Comparison of ENCODE assay signal across 10 mouse cellular contexts in genomic region chr8:19535195-19535829, GRCm38 (mm10). TPM values are rescaled to one million over a fixed set of nuclear protein-coding genes. Genes with fewer than 3 reads are reported as not detected.
DNase-seq lines count a peak whose midpoint lies in the region; ATAC-seq lines count a peak whose summit lies in the region.
"Had no signal": no experiment of that assay in that cellular context is flagged by ENCODE, and none has a peak within 500 bp of the region (broad histone marks: within the 10 kb centered on the region; RNA-seq: fewer than 3 reads in every experiment).

No protein-coding gene starts in this region.

- H3K36me3 ChIP-seq in heart, embryonic 14.5 days (ENCODE audit: control insufficient read depth, insufficient read depth, low read length): no peaks in the 10 kb centered on the region
- H3K36me3 ChIP-seq in hindbrain, embryonic 11.5 days (ENCODE audit: control insufficient read depth, insufficient read depth, low read length): no peaks in the 10 kb centered on the region
- H3K36me3 ChIP-seq in midbrain, embryonic 12.5 days: no peaks in the 10 kb centered on the region

- H3K9me3 ChIP-seq in heart, embryonic 14.5 days (ENCODE audit: control insufficient read depth, low read length): no peaks in the 10 kb centered on the region
- no peaks in the 10 kb centered on the region for H3K9me3 ChIP-seq in hindbrain, embryonic 11.5 days (ENCODE audit: control insufficient read depth, low read length)
- peaks cover 22% of the 10 kb centered on the region for H3K9me3 ChIP-seq in midbrain, embryonic 12.5 days

- intact Hi-C loops in heart, postnatal 36 days (cut with DNase I): no loop called here

- H3K4me2 ChIP-seq in heart, embryonic 14.5 days (ENCODE audit: low read length): peak overlapping the region; percentile 72
- H3K4me2 ChIP-seq in hindbrain, embryonic 11.5 days (replicated peaks; ENCODE audit: low read depth, low read length): peak overlapping the region; percentile 67
- peak overlapping the region; percentile 50 for H3K4me2 ChIP-seq in midbrain, embryonic 12.5 days (replicated peaks)

- H3K4me1 ChIP-seq in heart, embryonic 14.5 days (ENCODE audit: control insufficient read depth in 2 of 2, insufficient read depth in 2 of 2, low read length in 2 of 2): no peaks in the 10 kb centered on the region
- H3K4me1 ChIP-seq in hindbrain, embryonic 11.5 days (replicated peaks; ENCODE audit: control insufficient read depth, insufficient read depth, low read length): no peaks in the 10 kb centered on the region
- no peaks in the 10 kb centered on the region for H3K4me1 ChIP-seq in midbrain, embryonic 12.5 days

- ATAC-seq in heart, embryonic 14.5 days (ENCODE audit: insufficient number of reproducible peaks, insufficient read depth, low FRiP score, low read depth): peak; percentile 52
- peak; percentile 86 for ATAC-seq in hindbrain, embryonic 11.5 days (ENCODE audit: low FRiP score)
- peak; percentile 70 for ATAC-seq in midbrain, embryonic 12.5 days (ENCODE audit: low FRiP score, low read depth)
- no peak for ATAC-seq in erythroblast, adult 5-6 weeks (replicated peaks; ENCODE audit: low FRiP score, poor library complexity, severe bottlenecking)

- no peak overlapping the region for H3K27ac ChIP-seq in heart, embryonic 14.5 days (replicated peaks in 1 of 2; ENCODE audit: control insufficient read depth in 1 of 2, insufficient read depth in 1 of 2, low read depth in 2 of 2, low read length in 2 of 2)
- no peak overlapping the region for H3K27ac ChIP-seq in hindbrain, embryonic 11.5 days (ENCODE audit: low read depth, low read length)
- no peak overlapping the region for H3K27ac ChIP-seq in midbrain, embryonic 12.5 days (replicated peaks)

- DNase-seq in heart, postnatal 36 days: no peak
- DNase-seq in cerebellum, adult 9-11 months: peak; percentile 22
- peak; percentile 25 for DNase-seq in hindbrain, embryonic 11.5 days (ENCODE audit: low spot score)
- no peak for DNase-seq in right cerebral cortex, postnatal 14 days
- no peak for DNase-seq in gastrocnemius, postnatal 25 days

- peak overlapping the region; percentile 62 for H3K9ac ChIP-seq in heart, embryonic 14.5 days (ENCODE audit: low read length)
- peak overlapping the region; percentile 19; the same call in 1 of the 2 replicates for H3K9ac ChIP-seq in hindbrain, embryonic 11.5 days (ENCODE audit: low read depth, low read length)
- H3K9ac ChIP-seq in midbrain, embryonic 12.5 days (replicated peaks): no peak overlapping the region

- peaks cover 21% of the 10 kb centered on the region for H3K27me3 ChIP-seq in heart, embryonic 14.5 days (ENCODE audit: control insufficient read depth, insufficient read depth, low read length)
- H3K27me3 ChIP-seq in hindbrain, embryonic 11.5 days (ENCODE audit: control insufficient read depth, insufficient read depth, low read length): peaks cover 10% of the 10 kb centered on the region
- H3K27me3 ChIP-seq in midbrain, embryonic 12.5 days: peaks cover 14% of the 10 kb centered on the region

- H3K4me3 ChIP-seq in heart, embryonic 14.5 days (ENCODE audit: control insufficient read depth in 1 of 2, insufficient read depth in 1 of 2, low read depth in 1 of 2, low read length in 2 of 2): peak overlapping the region; percentile 39 to 42
- peak overlapping the region; percentile 31 for H3K4me3 ChIP-seq in hindbrain, embryonic 11.5 days (ENCODE audit: low read depth, low read length)
- H3K4me3 ChIP-seq in midbrain, embryonic 12.5 days: peak overlapping the region; percentile 35
- H3K4me3 ChIP-seq: erythroblast, embryonic 14.5 days had no signal

- WGBS in heart, embryonic 14.5 days: 5% methylated on average over 63 of the region's 75 CpGs
- WGBS in hindbrain, embryonic 11.5 days: 6% methylated on average over 52 of the region's 75 CpGs
- WGBS in midbrain, embryonic 12.5 days: 8% methylated on average over 51 of the region's 75 CpGs

RNA-seq across cellular contexts. Expression of gene Defb7, which starts 40.4 kb away (rescaled TPM):
- polyA plus RNA-seq in heart, embryonic 14.5 days (2014; fragmentation: Nextera tagmentation; extraction: Ambion mirVana): not detected in 2 replicates
- total RNA-seq in heart, postnatal 36 days (2021): not detected
- not detected in 2 replicates for polyA plus RNA-seq in hindbrain, embryonic 11.5 days (2014; fragmentation: Nextera tagmentation; extraction: Ambion mirVana)
- polyA plus RNA-seq in midbrain, embryonic 12.5 days (2016; fragmentation: Nextera tagmentation; extraction: Ambion mirVana): not detected in 2 replicates
- not detected for total RNA-seq in gastrocnemius, postnatal 25 days (2021)
- not detected in 2 replicates for total RNA-seq in erythroblast, adult 5-6 weeks (2015; ENCODE audit: low replicate concordance)
- total RNA-seq in erythroblast, adult 5-6 weeks (2017; ENCODE audit: low replicate concordance): not detected in 2 replicates
- total RNA-seq: CH12.LX had no signal
- polyA plus RNA-seq: erythroblast, embryonic 14.5 days had no signal

Comparison
In these comparisons a context has a peak if more than half of its experiments do, and no peak if none do; other contexts are left out.
1. DNase-seq: peak in cerebellum, adult 9-11 months (single experiment) and hindbrain, embryonic 11.5 days (single experiment); none in heart, postnatal 36 days (0 of 2), right cerebral cortex, postnatal 14 days (single experiment) and gastrocnemius, postnatal 25 days (single experiment).
2. Peak in every context shown above with its lines, with median percentiles within 50 percentile points of each other: H3K4me2 ChIP-seq and H3K4me3 ChIP-seq.